Mouse (Mus musculus) E14TG2a.4 (cell line): ENCODE results near the gene Ctcf.
"Not testable (repeated sequence)": the region's sequence is repeated elsewhere in the genome, so short reads cannot be mapped to it uniquely, and the experiment has no call there.

ENCODE experiments used
- H3K27me3 ChIP-seq: 2 replicates; pipeline ENCODE4 v1.6.1; 2014; ENCODE audit warnings: low read length, control low read depth; ENCODE audit not compliant: insufficient read depth
- H3K36me3 ChIP-seq: 2 replicates; pipeline ENCODE4 v1.6.1; 2014; ENCODE audit warnings: low read length, control low read depth; ENCODE audit not compliant: insufficient read depth
- H3K4me1 ChIP-seq: replicated peaks from 2 replicates; pipeline ENCODE4 v1.6.1; 2014; ENCODE audit warnings: low read depth, low read length, control low read depth
- H3K4me3 ChIP-seq: replicated peaks from 2 replicates; pipeline ENCODE4 v1.5.1; 2014; ENCODE audit warnings: mild to moderate bottlenecking, low read length
- H3K9me3 ChIP-seq: 2 replicates; pipeline ENCODE4 v1.6.1; 2014; ENCODE audit warnings: low read length, control low read depth
- CTCF ChIP-seq: conservative IDR thresholded peaks from 2 replicates; pipeline ENCODE4 v1.5.1; 2014; ENCODE audit warnings: low read length
- NANOG ChIP-seq: IDR thresholded peaks from 2 replicates; pipeline ENCODE4 v1.6.1; 2014; ENCODE audit warnings: borderline replicate concordance, low read length, mixed read lengths
- POU5F1 ChIP-seq: IDR thresholded peaks from 2 replicates; pipeline ENCODE4 v1.6.1; 2014; ENCODE audit warnings: low read length, borderline replicate concordance

The Ctcf gene

GRCm38 (mm10) chr8:105636018-105636962, at the start of gene Ctcf:
Ctcf (plus strand) TSS chr8:105636568.
- Histone ChIP-seq H3K4me3 (peak within 1 kb of the TSS; percentile 96), H3K9me3 (no peaks in the 10 kb centered on the region)
- TF ChIP-seq POU5F1 (no peak), CTCF (no peak), NANOG (no peak)

GRCm38 (mm10) chr8:105592431-105592830, 43.9 kb upstream of the Ctcf start:
- Histone ChIP-seq H3K4me3 (no peak overlapping the region), H3K4me1 (peaks cover 30% of the 10 kb centered on the region), H3K27me3 (peaks cover 29% of the 10 kb centered on the region), H3K36me3 (no peaks in the 10 kb centered on the region), H3K9me3 (no peaks in the 10 kb centered on the region)
- no peak for TF ChIP-seq NANOG
- TF ChIP-seq CTCF = no peak

More at GRCm38 (mm10) chr8:105636018-105636962, at the start of gene Ctcf:
- Histone ChIP-seq H3K36me3 (peaks cover 16% of the 10 kb centered on the region), H3K4me1 (peaks cover 53% of the 10 kb centered on the region), H3K27me3 (no peaks in the 10 kb centered on the region)

GRCm38 (mm10) chr8:105593859-105594258, 42.5 kb upstream of the Ctcf start:
- TF ChIP-seq CTCF (no peak), POU5F1 (no peak), NANOG (no peak)
- H3K36me3 ChIP-seq = no peaks in the 10 kb centered on the region
- H3K27me3 ChIP-seq = peaks cover 24% of the 10 kb centered on the region
- peak overlapping the region; percentile 51 for H3K4me3 ChIP-seq
- no peaks in the 10 kb centered on the region for H3K9me3 ChIP-seq
- H3K4me1 ChIP-seq = peaks cover 32% of the 10 kb centered on the region

GRCm38 (mm10) chr8:105594451-105595242, 41.7 kb upstream of the Ctcf start:
- Histone ChIP-seq H3K9me3 (no peaks in the 10 kb centered on the region), H3K4me3 (0 out of 2 replicates have a peak overlapping the region, but pooled peaks have one; percentile 51), H3K4me1 (peaks cover 32% of the 10 kb centered on the region), H3K27me3 (peaks cover 24% of the 10 kb centered on the region), H3K36me3 (no peaks in the 10 kb centered on the region)
- TF ChIP-seq POU5F1 (no peak), CTCF (no peak), NANOG (no peak)

GRCm38 (mm10) chr8:105596362-105597034, 39.9 kb upstream of the Ctcf start:
- no peaks in the 10 kb centered on the region for H3K36me3 ChIP-seq
- H3K27me3 ChIP-seq = peaks cover 29% of the 10 kb centered on the region
- peak overlapping the region; percentile 32; the same call in 1 of the 2 replicates for H3K4me3 ChIP-seq
- TF ChIP-seq CTCF (peak; percentile 60), POU5F1 (no peak), NANOG (no peak)
- no peaks in the 10 kb centered on the region for H3K9me3 ChIP-seq
- H3K4me1 ChIP-seq = peaks cover 32% of the 10 kb centered on the region

GRCm38 (mm10) chr8:105598777-105599176, 37.6 kb upstream of the Ctcf start:
- Histone ChIP-seq H3K4me3 (no peak overlapping the region), H3K27me3 (peaks cover 33% of the 10 kb centered on the region), H3K9me3 (no peaks in the 10 kb centered on the region), H3K36me3 (no peaks in the 10 kb centered on the region), H3K4me1 (peaks cover 41% of the 10 kb centered on the region)
- TF ChIP-seq POU5F1 (no peak), NANOG (no peak), CTCF (no peak)

GRCm38 (mm10) chr8:105601301-105601700, 35.1 kb upstream of the Ctcf start:
- Histone ChIP-seq H3K9me3 (no peaks in the 10 kb centered on the region), H3K4me3 (no peak overlapping the region), H3K4me1 (peaks cover 42% of the 10 kb centered on the region), H3K27me3 (peaks cover 22% of the 10 kb centered on the region), H3K36me3 (no peaks in the 10 kb centered on the region)
- TF ChIP-seq POU5F1 = no peak
- TF ChIP-seq NANOG = no peak
- TF ChIP-seq CTCF = no peak

- H3K36me3 ChIP-seq, H3K9me3 ChIP-seq, H3K4me3 ChIP-seq: not testable (repeated sequence)
- peaks cover 22% of the 10 kb centered on the region for H3K27me3 ChIP-seq
- H3K4me1 ChIP-seq = peaks cover 42% of the 10 kb centered on the region
Observed at GRCm38 (mm10) chr8:105602540-105602939, 33.8 kb upstream of the Ctcf start.
